Mouse (Mus musculus): ENCODE results near the gene Tpmt. TPM values are rescaled to one million over a fixed set of nuclear protein-coding genes. Genes with fewer than 3 reads are reported as not detected.

Tpmt gene
- polyA plus RNA-seq, 1 experiment from 2014 or later, result 29.1 TPM

- 91% methylated on average over 10 of the region's 10 CpGs for WGBS
- Histone ChIP-seq H3K4me1 (0 out of 2 replicates have a peak, but pooled peaks cover 4% of the 10 kb centered on the region), H3K4me3 (replicated peaks) (no peak overlapping the region), H3K27me3 (no peaks in the 10 kb centered on the region), H3K27ac (0 out of 2 replicates have a peak overlapping the region, but pooled peaks have one; percentile 7), H3K9me3 (replicated peaks) (no peaks in the 10 kb centered on the region), H3K9ac (no peak overlapping the region), H3K36me3 (peaks cover 48% of the 10 kb centered on the region), H3K4me2 (no peak overlapping the region)
- no peak for ATAC-seq (replicated peaks; ENCODE audit: low FRiP score)
Measured at GRCm38 (mm10) chr13:47066516-47066915, 22.0 kb upstream of the Tpmt start.

GRCm38 (mm10) chr13:47063985-47064760, 19.6 kb upstream of the Tpmt start:
- Histone ChIP-seq H3K27ac (no peak overlapping the region), H3K9me3 (replicated peaks) (no peaks in the 10 kb centered on the region), H3K9ac (no peak overlapping the region), H3K4me3 (replicated peaks) (no peak overlapping the region), H3K4me2 (no peak overlapping the region), H3K4me1 (0 out of 2 replicates have a peak, but pooled peaks cover 4% of the 10 kb centered on the region), H3K36me3 (peaks cover 67% of the 10 kb centered on the region), H3K27me3 (no peaks in the 10 kb centered on the region)
- no peak for ATAC-seq (replicated peaks; ENCODE audit: low FRiP score)
- 84% methylated on average over 15 of the region's 15 CpGs for WGBS

- no peak overlapping the region for H3K9ac ChIP-seq
- 95% methylated on average over 17 of the region's 17 CpGs for WGBS
- H3K4me3 ChIP-seq (replicated peaks), result no peak overlapping the region
- 0 out of 2 replicates have a peak, but pooled peaks cover 4% of the 10 kb centered on the region for H3K4me1 ChIP-seq
- H3K36me3 ChIP-seq, result peaks cover 70% of the 10 kb centered on the region
- no peak for ATAC-seq (replicated peaks; ENCODE audit: low FRiP score)
- no peak overlapping the region for H3K4me2 ChIP-seq
- no peaks in the 10 kb centered on the region for H3K9me3 ChIP-seq (replicated peaks)
- H3K27me3 ChIP-seq, result no peaks in the 10 kb centered on the region
- no peak overlapping the region for H3K27ac ChIP-seq
Measured at GRCm38 (mm10) chr13:47062756-47063155, 18.2 kb upstream of the Tpmt start.

- Histone ChIP-seq H3K36me3 (peaks cover 61% of the 10 kb centered on the region), H3K27ac (no peak overlapping the region), H3K9ac (no peak overlapping the region), H3K4me3 (replicated peaks) (no peak overlapping the region), H3K4me1 (peaks cover under 1% of the 10 kb centered on the region; the same call in 1 of the 2 replicates), H3K27me3 (no peaks in the 10 kb centered on the region), H3K4me2 (no peak overlapping the region), H3K9me3 (replicated peaks) (no peaks in the 10 kb centered on the region)
- WGBS, result 93% methylated on average over 5 of the region's 5 CpGs
- no peak for ATAC-seq (replicated peaks; ENCODE audit: low FRiP score)
Measured at GRCm38 (mm10) chr13:47056781-47057180, 12.2 kb upstream of the Tpmt start.

GRCm38 (mm10) chr13:47056126-47056525, 11.6 kb upstream of the Tpmt start:
- no peak overlapping the region for H3K9ac ChIP-seq
- 93% methylated on average over 11 of the region's 11 CpGs for WGBS

GRCm38 (mm10) chr13:47053971-47054370, 9.4 kb upstream of the Tpmt start:
- ATAC-seq (replicated peaks; ENCODE audit: low FRiP score), result no peak
- Histone ChIP-seq H3K4me3 (replicated peaks) (no peak overlapping the region), H3K4me2 (no peak overlapping the region), H3K4me1 (peaks cover 3% of the 10 kb centered on the region; the same call in 1 of the 2 replicates), H3K9ac (no peak overlapping the region), H3K27me3 (no peaks in the 10 kb centered on the region), H3K36me3 (peaks cover 56% of the 10 kb centered on the region), H3K27ac (no peak overlapping the region), H3K9me3 (replicated peaks) (no peaks in the 10 kb centered on the region)
- WGBS, result 84% methylated on average over 10 of the region's 10 CpGs

More at GRCm38 (mm10) chr13:47056126-47056525, 11.6 kb upstream of the Tpmt start:
- H3K4me1 ChIP-seq, result peaks cover 3% of the 10 kb centered on the region; the same call in 1 of the 2 replicates
- H3K4me2 ChIP-seq, result no peak overlapping the region
- peaks cover 59% of the 10 kb centered on the region for H3K36me3 ChIP-seq
- no peaks in the 10 kb centered on the region for H3K9me3 ChIP-seq (replicated peaks)
- ATAC-seq (replicated peaks; ENCODE audit: low FRiP score), result no peak
- no peaks in the 10 kb centered on the region for H3K27me3 ChIP-seq
- H3K27ac ChIP-seq, result no peak overlapping the region
- H3K4me3 ChIP-seq (replicated peaks), result no peak overlapping the region

- H3K9ac ChIP-seq, result no peak overlapping the region
- no peak overlapping the region for H3K4me2 ChIP-seq
- no peak overlapping the region for H3K27ac ChIP-seq
- 75% methylated on average over 4 of the region's 4 CpGs for WGBS
- ATAC-seq (replicated peaks; ENCODE audit: low FRiP score), result no peak
- no peak overlapping the region for H3K4me3 ChIP-seq (replicated peaks)
- H3K4me1 ChIP-seq, result peaks cover 5% of the 10 kb centered on the region; the same call in 1 of the 2 replicates
- peaks cover 46% of the 10 kb centered on the region for H3K36me3 ChIP-seq
- H3K27me3 ChIP-seq, result no peaks in the 10 kb centered on the region
- no peaks in the 10 kb centered on the region for H3K9me3 ChIP-seq (replicated peaks)
Measured at GRCm38 (mm10) chr13:47050009-47050408, 5.5 kb upstream of the Tpmt start.

- Histone ChIP-seq H3K4me2 (no peak overlapping the region), H3K36me3 (peaks cover 36% of the 10 kb centered on the region), H3K4me1 (peaks cover 15% of the 10 kb centered on the region), H3K27me3 (no peaks in the 10 kb centered on the region), H3K27ac (no peak overlapping the region), H3K9ac (no peak overlapping the region), H3K9me3 (replicated peaks) (no peaks in the 10 kb centered on the region), H3K4me3 (replicated peaks) (no peak overlapping the region)
- 89% methylated on average over 4 of the region's 4 CpGs for WGBS
- no peak for ATAC-seq (replicated peaks; ENCODE audit: low FRiP score)
Measured at GRCm38 (mm10) chr13:47047996-47048395, 3.5 kb upstream of the Tpmt start.

- H3K27ac ChIP-seq, result peak overlapping the region; percentile 69
- H3K9me3 ChIP-seq (replicated peaks), result no peaks in the 10 kb centered on the region
- H3K4me3 ChIP-seq (replicated peaks), result peak overlapping the region; percentile 88
- H3K4me2 ChIP-seq, result peak overlapping the region; percentile 93
- H3K27me3 ChIP-seq, result no peaks in the 10 kb centered on the region
- under 1% methylated on average over 45 of the region's 45 CpGs for WGBS
- peaks cover 6% of the 10 kb centered on the region; the same call in 1 of the 2 replicates for H3K36me3 ChIP-seq
- peak; percentile 56 for ATAC-seq (replicated peaks; ENCODE audit: low FRiP score)
- H3K9ac ChIP-seq, result peak overlapping the region; percentile 77
- H3K4me1 ChIP-seq, result peaks cover 19% of the 10 kb centered on the region
Measured at GRCm38 (mm10) chr13:47043833-47044616, 512 bp downstream of the Tpmt start.

- Histone ChIP-seq H3K4me3 (replicated peaks) (peak within 1 kb of the TSS; percentile 88), H3K27ac (peak within 1 kb of the TSS; percentile 69), H3K4me1 (peaks cover 19% of the 10 kb centered on the region), H3K9ac (peak within 1 kb of the TSS; percentile 77), H3K36me3 (no peaks in the 10 kb centered on the region), H3K9me3 (replicated peaks) (no peaks in the 10 kb centered on the region), H3K27me3 (no peaks in the 10 kb centered on the region), H3K4me2 (peak within 1 kb of the TSS; percentile 93)
- under 1% methylated on average over 48 of the region's 48 CpGs for WGBS
- ATAC-seq (replicated peaks; ENCODE audit: low FRiP score), result peak; percentile 97
Measured at GRCm38 (mm10) chr13:47043030-47043680, 1.4 kb downstream of the Tpmt start, which contains the start of gene Kdm1b. Kdm1b (plus strand) TSS chr13:47043499.

- peak overlapping the region; percentile 54; the same call in 1 of the 2 replicates for H3K27ac ChIP-seq
- 50% methylated on average over 8 of the region's 8 CpGs for WGBS
- no peak for ATAC-seq (replicated peaks; ENCODE audit: low FRiP score)
- peak overlapping the region; percentile 93 for H3K4me2 ChIP-seq
- H3K36me3 ChIP-seq, result no peaks in the 10 kb centered on the region
- peak overlapping the region; percentile 88 for H3K4me3 ChIP-seq (replicated peaks)
- H3K9ac ChIP-seq, result 0 out of 2 replicates have a peak overlapping the region, but pooled peaks have one; percentile 40
- H3K9me3 ChIP-seq (replicated peaks), result no peaks in the 10 kb centered on the region
- no peaks in the 10 kb centered on the region for H3K27me3 ChIP-seq
- peaks cover 18% of the 10 kb centered on the region for H3K4me1 ChIP-seq
Measured at GRCm38 (mm10) chr13:47042024-47042633, 2.4 kb downstream of the Tpmt start.

Measured in kidney, embryonic 15.5 days (tissue).